ENCODE assay signal across 9 mouse cellular contexts in the genomic region with DNA sequence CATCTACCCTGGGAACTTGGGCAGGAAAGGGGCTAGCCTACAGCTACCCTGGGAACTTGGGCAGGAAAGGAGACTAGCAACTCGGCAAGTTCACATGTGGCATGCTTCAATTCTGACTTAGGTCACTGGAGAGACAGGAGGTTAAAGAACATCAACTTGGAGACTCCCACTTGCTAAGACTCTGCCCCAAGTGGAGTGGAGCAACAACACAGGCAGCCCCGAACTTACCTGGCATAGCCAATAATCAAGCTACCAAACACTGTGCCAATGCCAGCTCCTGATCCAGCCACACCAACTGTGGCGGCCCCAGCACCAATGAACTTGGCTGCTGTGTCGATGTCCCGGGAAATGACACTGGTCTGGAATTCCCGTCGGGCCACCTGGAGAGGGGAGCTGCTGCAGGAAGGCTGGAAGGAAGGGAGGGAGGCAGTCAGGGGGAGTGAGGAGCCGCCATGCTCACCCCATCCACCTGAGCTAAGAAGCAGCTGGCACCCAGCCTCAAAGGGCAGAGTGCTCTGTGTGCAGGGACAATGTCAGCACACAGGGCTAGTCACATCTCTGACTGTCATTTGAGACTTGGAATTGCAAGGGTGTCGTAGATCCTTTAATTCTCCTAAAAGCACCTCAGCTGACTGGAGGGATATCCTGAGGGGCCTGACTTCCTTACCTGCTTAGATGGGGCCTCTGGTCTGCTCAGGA. TPM values are rescaled to one million over a fixed set of nuclear protein-coding genes. Genes with fewer than 3 reads are reported as not detected.
DNase-seq lines count a peak whose midpoint lies in the region; ATAC-seq and TF ChIP-seq lines count a peak whose summit lies in the region.
"Had no signal": no experiment of that assay in that cellular context is flagged by ENCODE, and none has a peak within 500 bp of the region (broad histone marks: within the 10 kb centered on the region; RNA-seq: fewer than 3 reads in every experiment).

No protein-coding gene starts in this region.

- H3K4me2 ChIP-seq in heart, embryonic 16.5 days (ENCODE audit: low read depth, low read length) = peak overlapping the region; percentile 63
- peak overlapping the region; percentile 79; the same call in 1 of the 2 replicates for H3K4me2 ChIP-seq in limb, embryonic 15.5 days
- peak overlapping the region; percentile 71; the same call in 1 of the 2 replicates for H3K4me2 ChIP-seq in stomach, embryonic 16.5 days (ENCODE audit: low read depth, low read length)

- peak overlapping the region; percentile 90 for H3K27ac ChIP-seq in liver, adult 2 months (replicated peaks; ENCODE audit: insufficient read depth, low read depth, low read length)
- no peak overlapping the region for H3K27ac ChIP-seq in heart, embryonic 16.5 days (ENCODE audit: low read length)
- H3K27ac ChIP-seq in limb, embryonic 15.5 days = no peak overlapping the region
- H3K27ac ChIP-seq in stomach, embryonic 16.5 days (ENCODE audit: low read length) = no peak overlapping the region

- H3K9me3 ChIP-seq in heart, embryonic 16.5 days (replicated peaks; ENCODE audit: control insufficient read depth, low read length) = no peaks in the 10 kb centered on the region
- no peaks in the 10 kb centered on the region for H3K9me3 ChIP-seq in limb, embryonic 15.5 days
- H3K9me3 ChIP-seq in stomach, embryonic 16.5 days (replicated peaks; ENCODE audit: control insufficient read depth, low read length) = no peaks in the 10 kb centered on the region

- TF ChIP-seq POLR2A in liver, adult 2 months (IDR thresholded peaks at IDR 0.05; ENCODE audit: extremely low read depth, insufficient read depth, low read length) = no peak

- peak overlapping the region; percentile 35; the same call in 1 of the 2 replicates for H3K4me3 ChIP-seq in liver, adult 2 months (ENCODE audit: insufficient read depth, low read depth, low read length)
- H3K4me3 ChIP-seq in heart, embryonic 16.5 days (ENCODE audit: low read length) = peak overlapping the region; percentile 89
- H3K4me3 ChIP-seq in limb, embryonic 15.5 days = no peak overlapping the region
- peak overlapping the region; percentile 79; the same call in 1 of the 2 replicates for H3K4me3 ChIP-seq in stomach, embryonic 16.5 days (replicated peaks; ENCODE audit: low read length)

- peak overlapping the region; percentile 27 for H3K9ac ChIP-seq in liver, adult 2 months (ENCODE audit: low read depth, low read length)
- H3K9ac ChIP-seq in heart, embryonic 16.5 days (ENCODE audit: low read length) = peak overlapping the region; percentile 95
- H3K9ac ChIP-seq in limb, embryonic 15.5 days = 0 out of 2 replicates have a peak overlapping the region, but pooled peaks have one; percentile 1
- H3K9ac ChIP-seq in stomach, embryonic 16.5 days (ENCODE audit: low read length) = no peak overlapping the region

- DNase-seq in liver, adult 2 months (ENCODE audit: extremely low read depth, low read depth, low spot score) = peak; percentile 63
- DNase-seq in liver = no peak
- DNase-seq in adrenal gland, postnatal 10 days = no peak
- no peak for DNase-seq in frontal cortex, postnatal 10 days (ENCODE audit: low spot score in 2 of 2)
- DNase-seq: adrenal gland, postnatal 14 days; lung, adult 18-20 months had no signal

- 19% methylated on average over 9 of the region's 9 CpGs for WGBS in liver, adult 2 months
- 51% methylated on average over 7 of the region's 9 CpGs for WGBS in heart, embryonic 16.5 days
- WGBS in limb, embryonic 15.5 days = 79% methylated on average over 9 of the region's 9 CpGs
- 76% methylated on average over 8 of the region's 9 CpGs for WGBS in stomach, embryonic 16.5 days

- no peak for TF ChIP-seq CTCF in liver, adult 2 months (IDR thresholded peaks at IDR 0.05; ENCODE audit: low read depth, low read length)

- ATAC-seq in heart, embryonic 16.5 days (replicated peaks; ENCODE audit: extremely low read depth, insufficient read depth, low FRiP score) = no peak
- no peak for ATAC-seq in limb, embryonic 15.5 days (ENCODE audit: insufficient number of reproducible peaks, low FRiP score, low TSS enrichment, low read depth)
- no peak for ATAC-seq in stomach, embryonic 16.5 days (ENCODE audit: insufficient read depth, low FRiP score)

- H3K36me3 ChIP-seq in liver, adult 2 months (ENCODE audit: control insufficient read depth, insufficient read depth, low read length) = peaks cover 12% of the 10 kb centered on the region
- H3K36me3 ChIP-seq in heart, embryonic 16.5 days (ENCODE audit: control insufficient read depth, insufficient read depth) = peaks cover 17% of the 10 kb centered on the region
- H3K36me3 ChIP-seq in limb, embryonic 15.5 days = peaks cover 31% of the 10 kb centered on the region
- no peaks in the 10 kb centered on the region for H3K36me3 ChIP-seq in stomach, embryonic 16.5 days (ENCODE audit: control insufficient read depth, insufficient read depth, low read length)

- H3K79me2 ChIP-seq in liver, adult 2 months (ENCODE audit: control insufficient read depth, insufficient read depth, low read length) = peaks cover 6% of the 10 kb centered on the region; the same call in 1 of the 2 replicates

- peaks cover 10% of the 10 kb centered on the region for H3K4me1 ChIP-seq in liver, adult 2 months (ENCODE audit: control insufficient read depth, insufficient read depth, low read length)
- H3K4me1 ChIP-seq in heart, embryonic 16.5 days (ENCODE audit: control insufficient read depth, insufficient read depth, low read length) = peaks cover 9% of the 10 kb centered on the region
- H3K4me1 ChIP-seq in limb, embryonic 15.5 days = peaks cover 19% of the 10 kb centered on the region
- peaks cover 13% of the 10 kb centered on the region; the same call in 1 of the 2 replicates for H3K4me1 ChIP-seq in stomach, embryonic 16.5 days (ENCODE audit: control insufficient read depth, insufficient read depth, low read length)

- no peaks in the 10 kb centered on the region for H3K27me3 ChIP-seq in liver, adult 2 months (ENCODE audit: control insufficient read depth, insufficient read depth, low read length)
- H3K27me3 ChIP-seq in heart, embryonic 16.5 days (ENCODE audit: control insufficient read depth, insufficient read depth, low read length) = no peaks in the 10 kb centered on the region
- no peaks in the 10 kb centered on the region for H3K27me3 ChIP-seq in limb, embryonic 15.5 days
- no peaks in the 10 kb centered on the region for H3K27me3 ChIP-seq in stomach, embryonic 16.5 days (ENCODE audit: control insufficient read depth, insufficient read depth, low read length)

RNA-seq across cellular contexts. Expression of a gene that starts 2.0 kb away (rescaled TPM):
- 479 and 657 TPM in 2 replicates for total RNA-seq in liver, adult 2 months (2014; rRNA removed)
- polyA plus RNA-seq in liver, adult 2 months (2012; rRNA removed) = 1,258 and 1,301 TPM in 2 replicates
- 2,218 and 2,299 TPM in 2 replicates for polyA plus RNA-seq in heart, embryonic 16.5 days (2015; fragmentation: Nextera tagmentation; extraction: Ambion mirVana)
- polyA plus RNA-seq in limb, embryonic 15.5 days (2015; fragmentation: Nextera tagmentation; extraction: Ambion mirVana) = 498 and 615 TPM in 2 replicates
- polyA plus RNA-seq in stomach, embryonic 16.5 days (2015; fragmentation: Nextera tagmentation; extraction: Ambion mirVana) = 693 and 716 TPM in 2 replicates
- total RNA-seq in adrenal gland, postnatal 10 days (2021) = 100 to 1,000 TPM; 267 to 394 TPM

RNA-seq across cellular contexts. Expression of a gene that starts 8.3 kb away (rescaled TPM):
- 18.6 and 23.3 TPM in 2 replicates for total RNA-seq in liver, adult 2 months (2014; rRNA removed)
- polyA plus RNA-seq in liver, adult 2 months (2012; rRNA removed) = 21.3 and 22.8 TPM in 2 replicates
- polyA plus RNA-seq in heart, embryonic 16.5 days (2015; fragmentation: Nextera tagmentation; extraction: Ambion mirVana) = 29.1 and 31.4 TPM in 2 replicates
- polyA plus RNA-seq in limb, embryonic 15.5 days (2015; fragmentation: Nextera tagmentation; extraction: Ambion mirVana) = 36.4 and 45.2 TPM in 2 replicates
- 32.6 and 34.0 TPM in 2 replicates for polyA plus RNA-seq in stomach, embryonic 16.5 days (2015; fragmentation: Nextera tagmentation; extraction: Ambion mirVana)
- 10 to 100 TPM; 41.7 to 44.6 TPM for total RNA-seq in adrenal gland, postnatal 10 days (2021)

RNA-seq across cellular contexts. Expression of a gene that starts 38.3 kb away (rescaled TPM):
- not detected in 2 replicates for total RNA-seq in liver, adult 2 months (2014; rRNA removed)
- not detected in 2 replicates for polyA plus RNA-seq in liver, adult 2 months (2012; rRNA removed)
- polyA plus RNA-seq in heart, embryonic 16.5 days (2015; fragmentation: Nextera tagmentation; extraction: Ambion mirVana) = 0.11 TPM in 1 of 2 replicates, not detected in the other
- not detected in 2 replicates for polyA plus RNA-seq in limb, embryonic 15.5 days (2015; fragmentation: Nextera tagmentation; extraction: Ambion mirVana)
- polyA plus RNA-seq in stomach, embryonic 16.5 days (2015; fragmentation: Nextera tagmentation; extraction: Ambion mirVana) = 0.25 TPM in 1 of 2 replicates, not detected in the other
- not detected for total RNA-seq in adrenal gland, postnatal 10 days (2021)
- total RNA-seq: adrenal gland, postnatal 14 days had no signal

RNA-seq across cellular contexts. Expression of a gene that starts 38.8 kb away (rescaled TPM):
- total RNA-seq in liver, adult 2 months (2014; rRNA removed) = 25.4 and 27.7 TPM in 2 replicates
- 19.1 and 26.2 TPM in 2 replicates for polyA plus RNA-seq in liver, adult 2 months (2012; rRNA removed)
- polyA plus RNA-seq in heart, embryonic 16.5 days (2015; fragmentation: Nextera tagmentation; extraction: Ambion mirVana) = 69.3 and 72.0 TPM in 2 replicates
- 89.0 and 99.0 TPM in 2 replicates for polyA plus RNA-seq in limb, embryonic 15.5 days (2015; fragmentation: Nextera tagmentation; extraction: Ambion mirVana)
- polyA plus RNA-seq in stomach, embryonic 16.5 days (2015; fragmentation: Nextera tagmentation; extraction: Ambion mirVana) = 80.5 and 92.6 TPM in 2 replicates
- 10 to 100 TPM; 68.5 to 72.3 TPM for total RNA-seq in adrenal gland, postnatal 10 days (2021)

RNA-seq across cellular contexts. Expression of a gene that starts 49.1 kb away (rescaled TPM):
- total RNA-seq in liver, adult 2 months (2014; rRNA removed) = not detected in 2 replicates
- polyA plus RNA-seq in liver, adult 2 months (2012; rRNA removed) = not detected in 2 replicates
- polyA plus RNA-seq in heart, embryonic 16.5 days (2015; fragmentation: Nextera tagmentation; extraction: Ambion mirVana) = not detected in 2 replicates
- polyA plus RNA-seq in limb, embryonic 15.5 days (2015; fragmentation: Nextera tagmentation; extraction: Ambion mirVana) = not detected in 2 replicates
- polyA plus RNA-seq in stomach, embryonic 16.5 days (2015; fragmentation: Nextera tagmentation; extraction: Ambion mirVana) = 2.5 and 5.3 TPM in 2 replicates
- total RNA-seq in adrenal gland, postnatal 10 days (2021) = not detected
- total RNA-seq: adrenal gland, postnatal 14 days had no signal
